Mouse (Mus musculus) thymus, adult 2 months (tissue): ENCODE data around the gene Pde4d. TPM values are rescaled to one million over a fixed set of nuclear protein-coding genes. Genes with fewer than 3 reads are reported as not detected.

Source experiments
- DNase-seq: peaks from one replicate; pipeline ENCODE4 v3.0.0; 2021
- H3K27ac ChIP-seq: fragments of 200-500 bp; 2 replicates; pipeline ENCODE4 v1.5.1; 2012; ENCODE audit warnings: low read length, control low read depth; ENCODE audit not compliant: control insufficient read depth, insufficient read depth
- H3K27me3 ChIP-seq: fragments of 200-500 bp; 2 replicates; pipeline ENCODE4 v1.6.1; 2012; ENCODE audit warnings: mild to moderate bottlenecking, low read length, moderate library complexity, mixed read lengths; ENCODE audit not compliant: control insufficient read depth, insufficient read depth
- H3K36me3 ChIP-seq: fragments of 200-500 bp; 2 replicates; pipeline ENCODE4 v1.6.1; 2012; ENCODE audit warnings: mild to moderate bottlenecking, low read length, moderate library complexity; ENCODE audit not compliant: control insufficient read depth, insufficient read depth
- H3K4me1 ChIP-seq: fragments of 200-500 bp; replicated peaks from 2 replicates; pipeline ENCODE4 v1.6.1; 2012; ENCODE audit warnings: low read length; ENCODE audit not compliant: control insufficient read depth, insufficient read depth
- H3K4me3 ChIP-seq: fragments of 200-500 bp; 2 replicates; pipeline ENCODE4 v1.5.1; 2012; ENCODE audit warnings: mild to moderate bottlenecking, low read length, control low read depth, moderate library complexity; ENCODE audit not compliant: control insufficient read depth, insufficient read depth
- CTCF ChIP-seq: fragments of 200-500 bp; IDR thresholded peaks from 2 replicates; pipeline ENCODE4 v1.5.1; 2012; ENCODE audit warnings: mild to moderate bottlenecking, control low read depth, low read length, moderate library complexity, borderline replicate concordance; ENCODE audit not compliant: control insufficient read depth, poor library complexity, insufficient read depth; ENCODE audit errors: extremely low read depth
- POLR2A ChIP-seq: fragments of 200-500 bp; IDR thresholded peaks from 2 replicates; pipeline ENCODE4 v1.6.1; 2012; ENCODE audit warnings: mild to moderate bottlenecking, low read length, control low read depth, moderate library complexity; ENCODE audit not compliant: control insufficient read depth, poor library complexity, insufficient read depth; ENCODE audit errors: extremely low read depth
- WGBS: fragments of 180-500 bp; shearing (Covaris S2); methylation state at CpG from one replicate; pipeline ENCODE4 v1.1.7; 2018; 5-methylcytosine and 5-hydroxymethylcytosine counted together
- polyA plus RNA-seq: library from polyadenylated mRNA; depleted of rRNA; stranded (reverse); fragments of >200 nt; gene quantifications from 2 replicates; pipeline ENCODE4 v1.2.3, GENCODE M21; 2012

Gene Pde4d
- polyA plus RNA-seq, 1 experiment, result 35.2 TPM

GRCm38 (mm10) chr13:108552288-108552687 lies 102.5 kb downstream of the Pde4d start:
- H3K27me3 ChIP-seq, result no peaks in the 10 kb centered on the region
- DNase-seq, result no peak
- H3K4me3 ChIP-seq, result no peak overlapping the region
- H3K27ac ChIP-seq, result no peak overlapping the region
- no peak for TF ChIP-seq POLR2A
- TF ChIP-seq CTCF, result no peak
- H3K4me1 ChIP-seq, result no peaks in the 10 kb centered on the region
- H3K36me3 ChIP-seq, result no peaks in the 10 kb centered on the region
- WGBS, result 90% methylated on average over 5 of the region's 5 CpGs

- WGBS, result 85% methylated on average over 5 of the region's 5 CpGs
- TF ChIP-seq CTCF (no peak), POLR2A (no peak)
- DNase-seq, result no peak
- no peak overlapping the region for H3K27ac ChIP-seq
- no peaks in the 10 kb centered on the region for H3K4me1 ChIP-seq
- no peak overlapping the region for H3K4me3 ChIP-seq
- H3K36me3 ChIP-seq, result no peaks in the 10 kb centered on the region
- H3K27me3 ChIP-seq, result no peaks in the 10 kb centered on the region
These were observed 103.2 kb downstream of the Pde4d start for GRCm38 (mm10) chr13:108552995-108553394.

GRCm38 (mm10) chr13:108554901-108555300 lies 105.2 kb downstream of the Pde4d start:
- no peaks in the 10 kb centered on the region for H3K4me1 ChIP-seq
- H3K27ac ChIP-seq, result no peak overlapping the region
- no peaks in the 10 kb centered on the region for H3K27me3 ChIP-seq
- no peak for DNase-seq
- no peaks in the 10 kb centered on the region for H3K36me3 ChIP-seq
- no peak for TF ChIP-seq POLR2A
- no peak for TF ChIP-seq CTCF
- no peak overlapping the region for H3K4me3 ChIP-seq

- WGBS, result 16% methylated on average over 3 of the region's 3 CpGs
- Histone ChIP-seq H3K27ac (no peak overlapping the region), H3K36me3 (no peaks in the 10 kb centered on the region), H3K27me3 (no peaks in the 10 kb centered on the region), H3K4me1 (peaks cover 3% of the 10 kb centered on the region), H3K4me3 (no peak overlapping the region)
- DNase-seq, result peak; percentile 6
- TF ChIP-seq POLR2A (no peak), CTCF (no peak)
These were observed 147.2 kb downstream of the Pde4d start for GRCm38 (mm10) chr13:108596938-108597337.

- peaks cover 3% of the 10 kb centered on the region for H3K4me1 ChIP-seq
- no peak for DNase-seq
- H3K36me3 ChIP-seq, result no peaks in the 10 kb centered on the region
- WGBS, result 93% methylated on average over 3 of the region's 3 CpGs
- no peaks in the 10 kb centered on the region for H3K27me3 ChIP-seq
- TF ChIP-seq POLR2A (no peak), CTCF (no peak)
- H3K27ac ChIP-seq, result no peak overlapping the region
- no peak overlapping the region for H3K4me3 ChIP-seq
These were observed 148.9 kb downstream of the Pde4d start for GRCm38 (mm10) chr13:108598673-108599072.

GRCm38 (mm10) chr13:108599186-108599900 lies 149.6 kb downstream of the Pde4d start:
- TF ChIP-seq CTCF (no peak), POLR2A (no peak)
- no peaks in the 10 kb centered on the region for H3K27me3 ChIP-seq
- WGBS, result 83% methylated on average over 6 of the region's 6 CpGs
- no peak for DNase-seq
- H3K4me3 ChIP-seq, result no peak overlapping the region
- H3K36me3 ChIP-seq, result no peaks in the 10 kb centered on the region
- peaks cover 3% of the 10 kb centered on the region for H3K4me1 ChIP-seq
- no peak overlapping the region for H3K27ac ChIP-seq
